Mouse (Mus musculus) liver, embryonic 16.5 days (tissue): ENCODE measurements around the gene Zfp970. TPM values are rescaled to one million over a fixed set of nuclear protein-coding genes. Genes with fewer than 3 reads are reported as not detected.
"Not testable (repeated sequence)": the region's sequence is repeated elsewhere in the genome, so short reads cannot be mapped to it uniquely, and the experiment has no call there.

Experiments
- ATAC-seq: fragments of 200-750 bp; cut with Nextera tagmentation; 2 replicates; pipeline ENCODE4 v1.8.0; 2017; ENCODE audit warnings: low read depth, mild to moderate bottlenecking, moderate number of reproducible peaks, moderate library complexity
- H3K27ac ChIP-seq: fragments of 300-500 bp; sonication (generic); 2 replicates; pipeline ENCODE4 v1.5.1; 2014; ENCODE audit warnings: mild to moderate bottlenecking, low read length
- H3K27me3 ChIP-seq: fragments of 300-500 bp; sonication (generic); 2 replicates; pipeline ENCODE4 v1.6.1; 2014; ENCODE audit warnings: low read depth, low read length, mixed read lengths; ENCODE audit not compliant: control insufficient read depth, insufficient read depth
- H3K36me3 ChIP-seq: fragments of 300-500 bp; sonication (generic); 2 replicates; pipeline ENCODE4 v1.6.1; 2014; ENCODE audit warnings: mild to moderate bottlenecking; ENCODE audit not compliant: control insufficient read depth, insufficient read depth
- H3K4me1 ChIP-seq: fragments of 300-500 bp; sonication (generic); 2 replicates; pipeline ENCODE4 v1.6.1; 2014; ENCODE audit warnings: low read depth, low read length, mixed read lengths; ENCODE audit not compliant: control insufficient read depth
- H3K4me2 ChIP-seq: fragments of 300-500 bp; sonication (generic); 2 replicates; pipeline ENCODE4 v1.6.1; 2014; ENCODE audit warnings: low read depth, low read length, mixed read lengths
- H3K4me3 ChIP-seq: fragments of 300-500 bp; sonication (generic); 2 replicates; pipeline ENCODE4 v1.5.1; 2014; ENCODE audit warnings: low read depth, mild to moderate bottlenecking, low read length
- H3K9ac ChIP-seq: fragments of 300-500 bp; sonication (generic); 2 replicates; pipeline ENCODE4 v1.6.1; 2014; ENCODE audit warnings: low read depth, low read length
- H3K9me3 ChIP-seq: fragments of 300-500 bp; sonication (generic); replicated peaks from 2 replicates; pipeline ENCODE4 v1.6.1; 2016; ENCODE audit warnings: low read length; ENCODE audit not compliant: control insufficient read depth
- WGBS: fragments of 180-500 bp; shearing (Covaris S2); extraction: QIAGEN DNeasy Blood & Tissue Kit; methylation state at CpG from one replicate; pipeline ENCODE4 v1.1.7; 2014; ENCODE audit not compliant: insufficient replicate concordance; 5-methylcytosine and 5-hydroxymethylcytosine counted together
- polyA plus RNA-seq: library from polyadenylated mRNA; unstranded; fragments of >200 nt; fragmentation: Nextera tagmentation; extraction: Ambion mirVana; gene quantifications from 2 replicates; pipeline ENCODE4 v1.2.1, GENCODE M21; 2015

Zfp970 gene
- polyA plus RNA-seq, 1 experiment from 2014 or later = 3.5 TPM

- not testable (repeated sequence) for ATAC-seq, H3K4me1 ChIP-seq, H3K9me3 ChIP-seq, H3K27ac ChIP-seq, H3K36me3 ChIP-seq, H3K4me2 ChIP-seq, H3K27me3 ChIP-seq, H3K9ac ChIP-seq, H3K4me3 ChIP-seq
- 46% methylated on average over 3 of the region's 3 CpGs for whole genome bisulfite sequencing
Observed at GRCm38 (mm10) chr2:177511972-177512371, 47.4 kb downstream of the Zfp970 start.

GRCm38 (mm10) chr2:177513991-177514479, 49.5 kb downstream of the Zfp970 start:
- not testable (repeated sequence) for H3K36me3 ChIP-seq, H3K4me1 ChIP-seq, H3K4me2 ChIP-seq, H3K4me3 ChIP-seq, H3K27me3 ChIP-seq, H3K9me3 ChIP-seq, ATAC-seq, H3K27ac ChIP-seq, H3K9ac ChIP-seq
- WGBS = 58% methylated on average over 4 of the region's 4 CpGs

- not testable (repeated sequence) for ATAC-seq, H3K27ac ChIP-seq, H3K9ac ChIP-seq, H3K4me1 ChIP-seq, H3K27me3 ChIP-seq, H3K36me3 ChIP-seq, H3K4me2 ChIP-seq, H3K9me3 ChIP-seq, H3K4me3 ChIP-seq
- 64% methylated on average over 9 of the region's 9 CpGs for WGBS
Observed at GRCm38 (mm10) chr2:177517746-177518145, 53.2 kb downstream of the Zfp970 start.

GRCm38 (mm10) chr2:177518354-177518753, 53.8 kb downstream of the Zfp970 start:
- not testable (repeated sequence) for H3K9me3 ChIP-seq, H3K4me3 ChIP-seq, H3K27me3 ChIP-seq, ATAC-seq, H3K4me2 ChIP-seq, H3K4me1 ChIP-seq, H3K9ac ChIP-seq, H3K36me3 ChIP-seq, H3K27ac ChIP-seq
- 63% methylated on average over 7 of the region's 7 CpGs for WGBS

- not testable (repeated sequence) for H3K4me1 ChIP-seq, H3K9me3 ChIP-seq, H3K27me3 ChIP-seq, H3K4me2 ChIP-seq, ATAC-seq, H3K36me3 ChIP-seq, H3K9ac ChIP-seq, H3K27ac ChIP-seq, H3K4me3 ChIP-seq
- 58% methylated on average over 1 of the region's 1 CpGs for WGBS
Observed at GRCm38 (mm10) chr2:177518960-177519359, 54.4 kb downstream of the Zfp970 start.

GRCm38 (mm10) chr2:177520035-177520434, 55.5 kb downstream of the Zfp970 start:
- Histone ChIP-seq H3K4me1 (no peaks in the 10 kb centered on the region), H3K9me3 (no peaks in the 10 kb centered on the region; the same call in 1 of the 2 replicates), H3K4me3 (no peak overlapping the region), H3K4me2 (no peak overlapping the region), H3K36me3 (no peaks in the 10 kb centered on the region), H3K27me3 (no peaks in the 10 kb centered on the region), H3K27ac (no peak overlapping the region), H3K9ac (no peak overlapping the region)
- 59% methylated on average over 8 of the region's 8 CpGs for WGBS
- no peak for ATAC-seq

- no peaks in the 10 kb centered on the region for H3K36me3 ChIP-seq
- no peaks in the 10 kb centered on the region for H3K9me3 ChIP-seq
- H3K9ac ChIP-seq = no peak overlapping the region
- no peak overlapping the region for H3K4me3 ChIP-seq
- ATAC-seq = no peak
- H3K4me2 ChIP-seq = no peak overlapping the region
- 74% methylated on average over 20 of the region's 20 CpGs for WGBS
- H3K27me3 ChIP-seq = no peaks in the 10 kb centered on the region
- no peak overlapping the region for H3K27ac ChIP-seq
- H3K4me1 ChIP-seq = no peaks in the 10 kb centered on the region
Observed at GRCm38 (mm10) chr2:177523061-177523460, 58.5 kb downstream of the Zfp970 start.

GRCm38 (mm10) chr2:177523674-177524073, 59.1 kb downstream of the Zfp970 start:
- H3K27me3 ChIP-seq, H3K4me1 ChIP-seq, H3K36me3 ChIP-seq, H3K4me2 ChIP-seq, H3K27ac ChIP-seq, H3K9ac ChIP-seq, H3K4me3 ChIP-seq, H3K9me3 ChIP-seq, ATAC-seq: not testable (repeated sequence)
- 75% methylated on average over 6 of the region's 6 CpGs for WGBS

GRCm38 (mm10) chr2:177524171-177524570, 59.6 kb downstream of the Zfp970 start:
- H3K9ac ChIP-seq, H3K4me1 ChIP-seq, H3K4me3 ChIP-seq, H3K36me3 ChIP-seq, H3K27ac ChIP-seq, H3K4me2 ChIP-seq, H3K27me3 ChIP-seq, ATAC-seq, H3K9me3 ChIP-seq: not testable (repeated sequence)
- 75% methylated on average over 16 of the region's 16 CpGs for WGBS
